Mouse (Mus musculus) retina, adult 2 months (tissue): ENCODE measurements around the gene Cradd.

Source experiments
- DNase-seq: peaks from one replicate; pipeline ENCODE4 v3.0.0-alpha.2; 2012; ENCODE audit warnings: low read depth, low spot score

Gene Cradd

DNA sequence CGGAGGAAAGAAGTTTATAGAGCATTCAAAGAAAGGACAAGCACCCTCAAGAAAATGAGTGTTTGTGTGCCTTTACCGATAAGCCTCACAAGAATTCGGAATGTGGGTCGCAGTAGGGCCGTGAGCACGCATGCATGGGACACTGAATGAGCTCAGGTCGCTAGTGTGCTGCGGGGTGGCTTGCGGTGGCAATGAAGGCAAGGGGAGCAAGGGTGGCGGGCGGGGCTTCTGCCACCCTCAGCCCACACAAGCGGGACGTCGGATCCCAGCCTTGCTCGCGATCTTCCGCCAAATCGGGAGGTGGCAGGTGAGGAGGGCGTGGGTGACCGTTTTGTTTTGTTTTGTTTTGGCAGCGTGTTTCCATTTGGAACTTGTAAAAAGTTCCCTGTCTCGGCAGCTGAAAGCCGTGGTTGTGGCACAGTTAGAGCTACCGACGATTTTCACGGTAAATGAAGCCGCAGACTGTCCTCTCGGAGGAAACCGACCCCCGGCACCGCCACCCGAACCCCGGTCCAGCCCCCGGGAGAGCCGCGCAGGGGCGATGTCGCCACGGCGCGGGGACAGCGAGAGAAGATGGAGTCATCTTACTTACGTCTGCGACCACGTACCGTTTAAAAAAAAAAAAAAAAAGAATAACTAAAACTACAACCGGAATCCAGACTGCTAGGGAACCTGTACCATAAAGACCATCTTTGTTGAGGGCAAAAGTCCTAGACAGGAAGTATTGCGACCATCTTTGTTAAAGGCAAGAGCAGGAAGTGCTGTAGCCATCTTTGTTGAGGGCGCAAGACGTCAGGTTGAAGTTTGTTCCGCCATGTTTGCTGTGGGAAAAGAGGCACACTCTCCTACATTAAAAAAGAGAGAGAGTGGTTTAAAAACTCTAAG, at the start of gene Cradd:
Cradd (minus strand) TSS at position 741 of the 885 bp plus-strand sequence.
- peak; percentile 91 for DNase-seq

GRCm38 (mm10) chr10:95373340-95373739, 49.4 kb upstream of the Cradd start:
- DNase-seq, result no peak

DNA sequence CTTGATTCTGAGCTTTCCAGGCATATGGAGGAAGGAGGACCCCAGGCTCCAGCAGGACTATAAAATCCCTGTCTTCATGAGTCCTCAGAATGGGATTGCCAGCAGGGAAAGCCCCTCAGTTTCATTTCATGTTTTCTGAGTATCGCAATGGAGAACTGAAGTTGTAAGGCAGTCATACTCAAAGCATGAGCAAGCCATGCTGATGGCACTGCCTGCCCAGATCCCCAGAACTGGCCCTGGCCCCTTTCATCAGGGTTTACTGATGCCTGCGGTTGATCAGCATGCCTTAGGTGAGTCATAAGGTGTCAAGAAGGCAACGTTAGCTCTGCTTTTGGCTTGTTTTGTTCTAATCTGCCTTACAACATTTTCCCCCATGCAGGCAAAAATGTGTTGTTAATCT, 48.0 kb upstream of the Cradd start:
- DNase-seq, result no peak

DNA sequence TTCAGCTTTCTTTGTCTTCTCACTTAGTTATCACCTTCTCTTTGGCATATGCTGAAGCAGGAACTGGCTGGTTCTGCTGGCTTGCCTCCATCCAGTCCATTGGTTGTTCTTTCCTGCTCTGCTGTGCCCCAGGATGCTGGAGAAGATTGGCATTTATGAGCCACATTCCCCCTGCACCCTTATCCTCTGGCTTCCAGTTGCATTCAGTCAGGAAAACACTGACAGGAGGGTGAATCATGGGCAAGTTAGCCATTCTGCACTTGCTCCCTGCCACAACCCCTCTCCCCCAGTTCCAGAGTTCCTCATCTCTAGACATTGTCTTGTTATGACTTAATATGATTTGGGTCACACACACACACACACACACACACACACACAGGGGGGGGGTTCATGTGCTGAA, 45.3 kb upstream of the Cradd start:
- DNase-seq, result no peak

GRCm38 (mm10) chr10:95368151-95368550, 44.2 kb upstream of the Cradd start:
- no peak for DNase-seq

DNA sequence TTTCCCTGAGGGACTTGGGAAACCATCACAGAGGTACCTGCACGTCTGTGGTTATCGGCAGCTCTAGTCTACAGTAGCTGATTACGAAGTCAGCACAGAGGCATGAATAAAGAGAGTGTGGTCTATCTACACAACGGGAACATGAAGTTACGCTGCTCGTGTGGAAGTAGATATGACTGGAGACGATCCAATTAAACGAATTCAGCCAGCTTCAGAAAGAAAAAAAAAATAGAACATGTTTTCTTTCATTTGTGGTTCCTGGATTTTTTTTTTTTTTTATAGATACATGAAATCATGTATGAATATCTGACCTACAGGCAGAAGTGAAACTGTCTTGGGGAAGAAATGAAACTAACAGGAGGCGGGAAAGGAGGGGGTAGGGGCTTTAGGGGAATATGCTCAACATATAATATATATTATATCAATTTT, 43.7 kb upstream of the Cradd start:
- DNase-seq, result no peak

DNA sequence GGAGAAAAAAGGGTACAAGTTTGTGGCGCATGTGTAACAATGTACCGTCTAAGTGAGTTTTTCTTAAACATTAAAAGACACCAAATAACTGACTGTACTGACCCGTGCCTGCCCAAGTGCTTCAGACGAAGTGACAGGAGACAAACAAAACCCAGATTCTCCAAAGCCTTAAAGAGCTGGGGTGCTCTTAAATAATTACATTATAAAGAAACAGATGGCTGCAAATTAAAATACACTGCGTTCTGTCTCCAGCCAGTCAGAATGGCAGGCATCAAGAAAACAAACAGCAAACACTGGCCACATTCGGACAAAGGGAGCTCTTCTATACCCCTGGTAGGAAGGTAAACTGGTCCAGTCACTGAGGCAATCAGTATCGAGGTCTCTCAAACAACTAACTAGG, 43.3 kb upstream of the Cradd start:
- no peak for DNase-seq

GRCm38 (mm10) chr10:95362326-95362725, 38.4 kb upstream of the Cradd start:
- DNase-seq, result no peak

DNA sequence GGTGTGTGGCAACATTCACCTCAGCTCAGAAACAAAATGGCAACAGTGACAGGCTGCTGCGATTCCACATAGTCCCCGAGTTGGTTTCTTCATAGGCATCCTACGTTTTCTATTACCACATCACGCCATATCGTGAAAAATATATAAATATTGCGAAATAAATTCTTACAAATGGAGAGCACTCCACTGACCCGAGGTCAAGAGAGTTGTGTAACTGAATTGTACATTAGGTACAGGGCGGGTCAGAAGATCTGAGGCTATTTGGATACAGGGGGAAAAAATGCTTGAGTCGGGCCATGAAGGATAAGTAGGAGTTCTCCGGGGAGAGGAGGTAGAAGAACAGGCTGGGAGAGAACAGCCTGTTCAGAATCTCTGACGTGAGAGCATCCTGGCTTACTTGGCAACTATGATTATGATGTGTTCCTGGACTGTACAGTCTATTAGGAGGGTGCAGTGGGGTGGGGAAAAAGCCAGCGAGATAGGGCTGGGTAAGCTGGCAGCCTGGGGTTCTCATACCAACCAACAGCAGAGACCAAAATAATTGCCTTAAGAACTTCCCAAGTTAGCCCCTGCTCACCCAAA, 37.4 kb upstream of the Cradd start:
- no peak for DNase-seq

DNA sequence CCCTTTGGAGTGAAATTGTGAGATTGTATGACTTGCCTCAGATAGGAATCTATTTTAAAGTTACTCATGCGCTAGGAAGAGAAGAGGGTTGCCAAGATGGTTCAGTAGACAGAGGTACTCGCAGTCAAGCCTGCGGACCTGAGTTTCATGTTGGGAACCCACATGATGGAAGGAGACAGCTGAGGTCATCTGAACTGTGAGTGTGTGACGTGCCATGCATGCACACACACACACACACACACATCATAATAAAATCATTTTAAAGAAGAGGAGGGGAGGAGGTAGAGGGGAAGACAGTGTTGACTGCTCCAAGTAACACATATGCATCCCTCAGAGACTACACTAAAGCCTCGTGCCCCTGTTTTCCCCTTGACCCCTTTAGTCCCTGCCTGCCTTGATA, 36.1 kb upstream of the Cradd start:
- DNase-seq, result no peak

DNA sequence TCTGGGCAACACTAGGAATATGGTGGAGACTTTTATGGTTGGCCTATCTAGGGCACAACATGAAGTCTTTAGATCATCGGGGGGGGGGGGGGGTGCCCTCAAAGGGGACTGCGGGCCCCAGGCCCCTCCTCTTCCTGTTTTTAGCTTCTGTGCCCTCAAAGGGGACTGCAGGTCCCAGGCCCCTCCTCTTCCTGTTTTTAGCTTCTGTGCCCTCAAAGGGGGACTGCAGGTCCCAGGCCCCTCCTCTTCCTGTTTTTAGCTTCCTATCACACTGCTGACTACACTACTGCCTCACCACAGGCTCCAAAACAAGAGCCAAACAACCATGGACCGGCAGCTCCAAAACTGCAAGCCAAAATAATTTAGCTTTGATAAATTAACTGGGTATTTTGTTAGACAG, 33.8 kb upstream of the Cradd start:
- no peak for DNase-seq

- no peak for DNase-seq
Observed at GRCm38 (mm10) chr10:95356711-95357110, 32.8 kb upstream of the Cradd start.

GRCm38 (mm10) chr10:95355678-95356268, 31.8 kb upstream of the Cradd start:
- DNase-seq, result no peak

DNA sequence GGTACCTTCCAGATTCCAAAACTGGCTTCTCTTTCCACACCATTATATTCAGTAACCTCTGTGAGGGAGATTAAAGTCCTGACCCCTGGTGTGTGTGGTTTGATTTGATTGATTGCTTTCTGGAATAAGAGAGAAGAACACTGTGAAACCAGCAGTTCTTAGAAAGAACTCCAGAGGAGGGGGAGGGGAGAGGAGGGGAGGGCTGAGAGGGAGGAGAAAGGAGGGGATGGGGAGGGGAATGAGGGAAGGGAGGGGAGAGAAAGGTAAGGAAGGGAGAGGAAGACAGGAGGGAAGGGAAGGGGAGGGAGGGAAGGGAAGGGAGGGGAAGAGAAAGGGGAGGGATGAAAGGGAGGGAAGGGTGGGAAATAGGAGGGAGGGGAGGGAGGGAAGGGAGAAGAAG, 30.7 kb upstream of the Cradd start:
- no peak for DNase-seq

DNA sequence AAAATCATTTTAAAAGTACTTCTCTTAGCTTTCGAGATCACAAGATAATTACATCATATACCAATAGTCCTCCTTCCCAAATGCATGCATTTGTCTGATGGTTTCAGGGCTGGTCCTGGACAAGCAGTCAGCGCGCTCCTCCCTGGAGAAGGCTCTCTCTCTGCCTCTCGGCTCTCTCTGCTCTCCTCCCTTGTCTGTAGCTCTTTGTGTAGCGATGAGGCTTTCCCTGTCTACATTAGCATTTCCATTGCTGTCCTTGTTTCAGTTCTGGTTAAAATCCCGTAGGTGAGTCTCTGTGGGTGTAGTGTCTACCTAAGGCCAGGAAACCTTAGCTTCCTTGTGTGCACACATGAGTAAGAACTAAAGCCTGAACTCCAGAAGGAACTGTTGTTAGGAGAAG, 30.1 kb upstream of the Cradd start:
- no peak for DNase-seq

DNA sequence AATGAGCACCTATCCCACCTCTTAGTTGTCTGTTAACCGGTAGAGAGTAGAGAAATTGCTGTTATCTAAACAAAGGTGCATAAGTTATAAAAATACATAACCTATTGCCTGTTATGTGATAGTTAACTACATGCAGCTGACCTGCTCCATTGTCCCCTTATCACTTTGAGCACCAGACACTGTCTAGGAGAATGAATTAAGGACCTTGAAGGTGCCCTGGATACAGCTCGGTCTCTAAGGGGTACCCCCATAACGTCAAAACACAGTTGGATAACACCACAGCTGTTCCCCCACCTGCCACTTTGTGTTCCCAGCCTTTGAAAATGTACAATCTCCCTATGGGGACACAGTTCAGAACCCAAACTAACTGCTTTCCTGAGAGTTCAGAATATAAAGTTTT, 24.5 kb upstream of the Cradd start:
- no peak for DNase-seq

- DNase-seq, result no peak
Observed at GRCm38 (mm10) chr10:95347776-95348175, 23.8 kb upstream of the Cradd start.

DNA sequence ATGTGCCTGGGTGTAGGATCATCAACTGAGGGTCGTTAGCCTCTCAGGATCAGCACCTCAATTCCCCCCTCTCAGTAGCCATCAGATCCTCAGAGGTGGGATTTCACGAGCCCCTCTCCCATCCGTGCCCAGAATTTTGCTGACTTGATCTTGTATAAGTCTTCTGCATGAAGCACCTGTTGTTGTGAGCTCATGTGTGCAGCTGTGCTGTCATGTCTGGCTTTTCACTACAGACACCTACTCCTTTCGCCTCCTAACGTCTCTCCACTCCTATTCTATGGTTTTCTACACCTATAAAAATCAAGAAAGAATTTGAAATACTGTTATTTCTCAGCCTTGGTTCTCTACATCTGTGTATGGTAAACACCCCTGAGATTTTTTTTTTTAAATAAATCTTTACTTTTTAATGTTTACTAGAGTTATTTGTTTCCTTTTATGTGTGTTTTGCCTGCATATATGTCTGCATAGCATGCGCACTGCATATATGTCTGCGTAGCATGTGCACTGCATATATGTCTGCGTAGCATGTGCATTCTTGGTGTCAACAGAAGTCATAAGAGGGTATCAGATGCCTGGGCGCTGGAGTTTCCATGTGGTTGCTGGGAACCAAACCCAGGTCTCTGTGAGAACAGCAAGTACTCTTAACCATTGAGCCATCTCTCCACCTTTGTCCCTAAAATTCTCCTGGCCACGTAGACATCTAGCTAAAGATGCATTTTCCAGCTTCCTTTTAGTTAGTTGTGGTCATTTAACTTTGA, 19.1 kb upstream of the Cradd start:
- no peak for DNase-seq

- no peak for DNase-seq
Observed at GRCm38 (mm10) chr10:95340676-95341075, 16.7 kb upstream of the Cradd start.

- DNase-seq, result no peak
Observed at GRCm38 (mm10) chr10:95337589-95337988, 13.7 kb upstream of the Cradd start.

DNA sequence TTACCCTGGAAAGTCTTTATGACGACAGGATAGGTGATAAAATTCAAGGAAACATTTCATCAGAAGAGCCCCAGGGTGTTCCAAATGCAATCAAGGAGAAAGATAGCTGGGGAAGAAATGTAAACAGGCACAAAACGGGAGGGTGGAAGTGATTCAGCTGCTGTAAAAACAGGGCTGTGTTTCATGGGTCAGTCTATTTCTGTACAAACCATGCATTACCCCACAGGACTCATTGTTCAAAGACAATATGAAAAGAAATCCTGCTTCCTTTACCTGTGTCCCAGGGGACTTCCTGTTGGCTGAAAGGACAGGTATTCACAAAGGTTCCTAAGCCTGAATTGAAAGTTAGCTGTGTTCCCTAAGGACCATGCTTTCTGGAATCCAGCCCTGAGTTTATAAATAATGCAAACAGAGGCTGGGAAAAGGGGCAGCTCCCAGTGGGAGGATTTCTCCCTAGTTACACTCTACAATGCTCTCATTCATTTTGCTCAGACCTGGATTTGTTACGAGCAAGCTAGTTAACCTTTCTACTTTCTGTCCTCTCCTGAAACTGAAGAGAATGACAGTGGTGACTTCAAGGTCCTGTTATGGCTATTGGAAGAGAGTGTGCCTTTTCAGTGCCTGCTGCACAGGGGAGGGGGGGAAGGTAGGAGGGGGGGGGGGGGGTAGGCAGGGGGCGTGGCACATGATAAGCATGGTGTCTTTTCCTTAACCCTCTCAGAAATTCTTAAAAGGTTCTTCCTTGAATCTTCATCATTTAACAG, 13.0 kb upstream of the Cradd start:
- DNase-seq, result no peak
